Mouse (Mus musculus): ENCODE results near the gene Wdr75.

Gene Wdr75

GRCm38 (mm10) chr1:45837736-45838135 lies 42.8 kb downstream of the Wdr75 start:
- peak; percentile 23 for DNase-seq (ENCODE audit: low spot score)

GRCm38 (mm10) chr1:45838271-45838670 lies 43.3 kb downstream of the Wdr75 start:
- no peak for DNase-seq (ENCODE audit: low spot score)

DNA sequence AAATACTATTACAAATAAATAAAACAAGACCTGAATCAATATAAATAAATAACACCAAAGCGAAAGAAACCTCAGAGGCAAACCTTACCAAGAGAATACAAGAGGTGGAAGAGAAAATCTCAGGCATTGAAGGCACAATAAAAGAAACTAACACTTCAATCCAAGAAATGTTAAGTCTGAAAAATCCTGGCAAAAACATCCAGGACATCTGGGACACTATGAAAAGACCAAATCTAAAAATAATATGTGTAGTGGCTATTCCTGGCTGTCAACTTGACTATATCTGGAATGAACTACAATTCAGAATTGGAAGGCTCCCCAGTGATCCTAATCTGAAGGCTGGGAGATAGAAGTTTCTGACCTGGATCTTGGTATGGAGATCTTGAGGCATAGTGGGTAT lies 50.5 kb downstream of the Wdr75 start:
- peak; percentile 13 for DNase-seq (ENCODE audit: low spot score)

GRCm38 (mm10) chr1:45858038-45858437 lies 63.1 kb downstream of the Wdr75 start:
- no peak for DNase-seq (ENCODE audit: low spot score)

DNA sequence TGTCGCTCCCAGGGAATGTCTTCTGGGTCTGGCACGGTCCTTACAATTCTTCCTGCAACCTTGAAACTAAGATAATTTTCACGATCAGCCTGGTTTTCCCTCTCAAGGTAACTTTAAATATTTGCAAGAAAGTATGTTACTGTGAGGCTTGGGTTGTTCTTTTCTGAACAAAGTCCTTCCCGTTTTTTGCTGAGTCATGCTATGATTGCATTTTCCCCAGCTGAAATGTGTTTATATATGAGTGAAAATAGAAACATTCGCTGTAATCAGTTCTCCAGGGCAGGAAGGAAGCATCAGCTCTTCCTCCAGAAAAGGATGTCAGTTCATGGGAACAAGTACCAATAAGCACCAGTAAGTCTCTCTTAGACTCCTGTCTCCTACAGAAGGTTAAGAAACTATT lies 65.4 kb downstream of the Wdr75 start:
- no peak for DNase-seq (ENCODE audit: low spot score)

- DNase-seq (ENCODE audit: low spot score): no peak
Measured at GRCm38 (mm10) chr1:45861162-45861561, 66.2 kb downstream of the Wdr75 start.

GRCm38 (mm10) chr1:45863641-45864040 lies 68.7 kb downstream of the Wdr75 start:
- no peak for DNase-seq (ENCODE audit: low spot score)

- no peak for DNase-seq (ENCODE audit: low spot score)
Measured at GRCm38 (mm10) chr1:45864564-45865014, 69.6 kb downstream of the Wdr75 start.

DNA sequence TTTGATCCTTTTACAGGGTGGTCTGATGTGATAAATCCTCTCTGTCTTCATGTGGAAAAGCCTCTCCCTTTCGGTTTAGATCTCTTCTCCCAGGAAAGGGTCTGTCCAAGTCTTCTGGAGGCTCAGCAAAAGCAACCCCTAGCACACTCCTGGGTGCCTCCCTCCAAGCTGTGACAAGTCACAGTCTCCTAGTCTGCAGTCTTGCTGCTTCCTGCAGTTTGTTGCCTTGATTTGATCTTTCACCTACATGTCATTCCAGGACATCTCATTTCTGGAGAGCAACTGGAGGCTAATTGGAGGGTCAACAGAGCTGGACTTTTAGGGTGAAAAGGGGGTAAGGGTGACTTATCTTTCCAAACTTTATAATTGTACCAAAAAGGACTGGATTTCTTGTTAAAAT lies 70.3 kb downstream of the Wdr75 start:
- DNase-seq (ENCODE audit: low spot score): no peak

DNA sequence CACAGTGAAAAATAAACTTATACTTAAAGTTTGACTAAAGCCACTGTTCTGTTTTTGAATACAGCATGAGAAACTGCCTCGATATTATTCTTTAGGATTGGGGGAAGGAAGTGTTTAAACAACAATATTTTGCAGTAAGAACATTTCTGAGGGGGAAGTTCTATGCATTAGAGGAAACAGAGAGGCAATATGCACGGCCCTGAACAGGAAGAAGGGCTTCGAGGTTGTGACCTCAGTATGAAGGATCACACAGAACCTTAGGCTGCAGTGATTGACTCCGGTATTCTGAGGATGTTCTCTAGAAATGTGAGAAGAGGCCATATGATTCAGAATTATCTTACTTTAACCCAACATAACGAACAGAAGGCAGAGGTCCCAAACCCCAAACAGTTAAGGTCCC lies 70.8 kb downstream of the Wdr75 start:
- no peak for DNase-seq (ENCODE audit: low spot score)

DNA sequence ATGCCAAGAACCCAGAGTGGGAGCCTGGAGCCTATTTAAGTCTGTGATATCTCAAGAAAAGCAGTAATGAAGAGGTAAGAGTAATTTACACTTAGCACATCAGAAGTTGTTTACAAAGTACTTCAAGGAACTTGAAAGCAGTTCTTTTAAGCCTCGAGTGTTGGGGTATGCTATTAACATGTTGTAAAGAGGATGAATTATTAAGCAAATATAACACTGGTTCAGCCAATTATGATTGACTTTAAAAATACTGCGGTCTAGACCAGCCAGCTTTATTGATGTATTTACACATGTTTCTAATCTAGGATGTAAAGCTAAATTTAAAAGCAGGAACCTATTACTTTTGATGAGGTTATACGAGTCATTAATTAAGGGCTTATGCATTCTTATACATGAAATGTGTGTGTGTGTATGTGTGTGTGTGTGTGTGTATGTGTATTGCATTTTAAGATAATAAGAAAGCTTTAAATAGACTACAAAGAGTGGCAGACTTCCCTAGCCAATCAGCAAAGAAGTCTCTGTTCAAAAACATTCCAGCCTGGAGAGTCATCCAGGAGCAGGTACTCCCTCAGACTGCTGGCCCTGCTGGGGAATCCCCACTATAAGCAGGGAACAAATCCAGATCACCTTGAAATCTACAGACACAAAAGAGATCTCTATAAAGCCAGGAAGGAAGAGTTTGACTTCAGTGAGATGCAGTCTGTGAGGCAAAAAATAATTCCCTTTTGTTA lies 71.5 kb downstream of the Wdr75 start:
- DNase-seq (ENCODE audit: low spot score): no peak

- no peak for DNase-seq (ENCODE audit: low spot score)
Measured at GRCm38 (mm10) chr1:45868050-45868449, 73.1 kb downstream of the Wdr75 start.

GRCm38 (mm10) chr1:45868479-45869137 lies 73.6 kb downstream of the Wdr75 start:
- no peak for DNase-seq (ENCODE audit: low spot score)

Data from left cerebral cortex, adult 11 months (tissue).